8 mouse cellular contexts compared by ENCODE assay signal in the genomic region with DNA sequence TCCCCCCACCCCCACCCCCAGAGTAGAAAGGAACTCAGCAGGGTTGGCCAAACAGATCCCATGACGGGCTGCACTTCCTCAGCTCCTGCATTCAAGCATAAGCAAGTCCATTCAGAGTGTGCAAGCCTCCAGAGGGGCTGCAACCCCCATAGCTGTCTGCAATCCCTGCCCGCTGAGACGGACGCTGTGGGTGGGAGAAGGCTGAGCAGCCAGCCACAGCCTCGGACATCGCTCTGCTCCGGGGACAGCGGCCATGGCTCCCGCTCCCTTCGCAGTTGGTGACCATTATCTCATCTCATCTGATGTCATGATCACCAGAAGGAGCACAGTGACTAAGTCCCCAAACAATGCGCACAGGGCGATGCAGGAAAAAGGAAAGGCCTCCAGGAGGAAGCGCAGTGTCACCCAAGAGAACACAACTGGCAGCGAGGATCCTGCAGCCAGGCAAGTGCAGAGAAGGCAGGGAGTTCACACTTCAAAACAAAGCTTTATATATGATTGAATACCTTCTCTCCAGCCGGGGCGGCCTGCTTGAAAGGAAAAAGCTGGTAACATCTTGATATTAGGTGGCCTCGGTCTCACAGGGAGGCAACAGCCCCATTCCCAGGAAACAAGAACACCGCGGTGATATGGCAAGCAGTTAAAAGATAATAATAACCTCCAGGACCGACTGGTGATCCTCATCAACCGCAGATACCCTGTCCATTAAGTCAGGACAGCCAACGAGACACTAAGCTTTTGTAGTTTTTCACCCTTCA. TPM values are rescaled to one million over a fixed set of nuclear protein-coding genes. Genes with fewer than 3 reads are reported as not detected.
DNase-seq lines count a peak whose midpoint lies in the region; ATAC-seq lines count a peak whose summit lies in the region.

No protein-coding gene starts in this region.

- ATAC-seq in granulocyte monocyte progenitor cell, adult 5-6 weeks (replicated peaks; ENCODE audit: poor library complexity, severe bottlenecking): peak; percentile 40; the same call in 1 of the 2 replicates
- peak; percentile 51; the same call in 1 of the 2 replicates for ATAC-seq in neural tube, embryonic 13.5 days (ENCODE audit: low read depth)

- peak overlapping the region; percentile 1; the same call in 1 of the 2 replicates for H3K4me3 ChIP-seq in neural tube, embryonic 13.5 days

- peak overlapping the region; percentile 45 for H3K9ac ChIP-seq in neural tube, embryonic 13.5 days

- H3K4me1 ChIP-seq in neural tube, embryonic 13.5 days (replicated peaks): peaks cover 49% of the 10 kb centered on the region

- no peaks in the 10 kb centered on the region for H3K9me3 ChIP-seq in neural tube, embryonic 13.5 days

- H3K27me3 ChIP-seq in neural tube, embryonic 13.5 days: no peaks in the 10 kb centered on the region; the same call in 1 of the 2 replicates

- peak; percentile 68 for DNase-seq in adrenal gland, adult 8-10 months
- peak; percentile 65 for DNase-seq in cerebellum, postnatal 10 days
- DNase-seq in kidney, adult 11 months: peak; percentile 65
- peak; percentile 69 to 81 for DNase-seq in lung, adult 18-20 months
- DNase-seq in layer of hippocampus, adult 18-20 months (ENCODE audit: low spot score in 2 of 2): no peak
- no peak for DNase-seq in thymus, postnatal 14 days

- H3K4me2 ChIP-seq in neural tube, embryonic 13.5 days: peak overlapping the region; percentile 42

- H3K36me3 ChIP-seq in neural tube, embryonic 13.5 days: no peaks in the 10 kb centered on the region

- peak overlapping the region; percentile 57 for H3K27ac ChIP-seq in neural tube, embryonic 13.5 days (replicated peaks)

- 7% methylated on average over 22 of the region's 22 CpGs for WGBS in neural tube, embryonic 13.5 days

RNA-seq across cellular contexts. Expression of a gene that starts 14.6 kb away (rescaled TPM):
- 10 to 100 TPM; 36.3 to 54.6 (median 44.0) TPM for total RNA-seq in adrenal gland, adult 8-10 months (2022)
- 22.4 and 30.6 TPM in 2 replicates for total RNA-seq in granulocyte monocyte progenitor cell, adult 5-6 weeks (2014; fragmentation: Nextera tagmentation)
- 21.0 and 22.5 TPM in 2 replicates for total RNA-seq in granulocyte monocyte progenitor cell, adult 5-6 weeks (2017)
- 6.2 and 8.0 TPM in 2 replicates for polyA plus RNA-seq in neural tube, embryonic 13.5 days (2015; fragmentation: Nextera tagmentation; extraction: Ambion mirVana)
- 1 to 10 TPM; 9.6 to 9.8 TPM for total RNA-seq in layer of hippocampus, adult 18-20 months (2021)

Comparison
In these comparisons a context has a peak if more than half of its experiments do, and no peak if none do; other contexts are left out.
1. DNase-seq: peak in adrenal gland, adult 8-10 months (single experiment), cerebellum, postnatal 10 days (2 of 2), kidney, adult 11 months (single experiment) and lung, adult 18-20 months (2 of 2); none in layer of hippocampus, adult 18-20 months (0 of 2) and thymus, postnatal 14 days (single experiment).